Mouse (Mus musculus) hindbrain, embryonic 15.5 days (tissue): ENCODE data around the gene Exoc3l2. TPM values are rescaled to one million over a fixed set of nuclear protein-coding genes. Genes with fewer than 3 reads are reported as not detected.

Experiments used
- ATAC-seq: fragments of 200-750 bp; cut with Nextera tagmentation; 2 replicates; pipeline ENCODE4 v1.8.0; 2017; ENCODE audit warnings: low read depth, moderate number of reproducible peaks, moderate TSS enrichment; ENCODE audit not compliant: low FRiP score
- H3K27ac ChIP-seq: fragments of 300-500 bp; sonication (generic); replicated peaks from 2 replicates; pipeline ENCODE4 v1.5.1; 2015; ENCODE audit warnings: mild to moderate bottlenecking, inconsistent platforms
- H3K27me3 ChIP-seq: fragments of 300-500 bp; sonication (generic); 2 replicates; pipeline ENCODE4 v1.6.1; 2015; ENCODE audit warnings: control low read depth, inconsistent platforms
- H3K36me3 ChIP-seq: fragments of 300-500 bp; sonication (generic); 2 replicates; pipeline ENCODE4 v1.6.1; 2015; ENCODE audit warnings: control low read depth, inconsistent platforms
- H3K4me1 ChIP-seq: fragments of 300-500 bp; sonication (generic); replicated peaks from 2 replicates; pipeline ENCODE4 v1.6.1; 2015; ENCODE audit warnings: control low read depth, inconsistent platforms
- H3K4me2 ChIP-seq: fragments of 300-500 bp; sonication (generic); 2 replicates; pipeline ENCODE4 v1.6.1; 2015; ENCODE audit warnings: moderate library complexity, mild to moderate bottlenecking, inconsistent platforms
- H3K4me3 ChIP-seq: fragments of 300-500 bp; sonication (generic); 2 replicates; pipeline ENCODE4 v1.5.1; 2015; ENCODE audit warnings: mild to moderate bottlenecking, inconsistent platforms
- H3K9ac ChIP-seq: fragments of 300-500 bp; sonication (generic); 2 replicates; pipeline ENCODE4 v1.6.1; 2015; ENCODE audit warnings: inconsistent platforms
- H3K9me3 ChIP-seq: fragments of 300-500 bp; sonication (generic); 2 replicates; pipeline ENCODE4 v1.6.1; 2016; ENCODE audit warnings: control low read depth, inconsistent platforms
- WGBS: fragments of 180-500 bp; shearing (Covaris S2); methylation state at CpG from one replicate; pipeline ENCODE4 v1.1.7; 2015; 5-methylcytosine and 5-hydroxymethylcytosine counted together
- polyA plus RNA-seq: library from polyadenylated mRNA; unstranded; fragments of >200 nt; fragmentation: Nextera tagmentation; extraction: Ambion mirVana; gene quantifications from 2 replicates; pipeline ENCODE4 v1.2.1, GENCODE M21; 2015

The Exoc3l2 gene
- polyA plus RNA-seq, 1 experiment from 2014 or later, result 0.82 TPM

DNA sequence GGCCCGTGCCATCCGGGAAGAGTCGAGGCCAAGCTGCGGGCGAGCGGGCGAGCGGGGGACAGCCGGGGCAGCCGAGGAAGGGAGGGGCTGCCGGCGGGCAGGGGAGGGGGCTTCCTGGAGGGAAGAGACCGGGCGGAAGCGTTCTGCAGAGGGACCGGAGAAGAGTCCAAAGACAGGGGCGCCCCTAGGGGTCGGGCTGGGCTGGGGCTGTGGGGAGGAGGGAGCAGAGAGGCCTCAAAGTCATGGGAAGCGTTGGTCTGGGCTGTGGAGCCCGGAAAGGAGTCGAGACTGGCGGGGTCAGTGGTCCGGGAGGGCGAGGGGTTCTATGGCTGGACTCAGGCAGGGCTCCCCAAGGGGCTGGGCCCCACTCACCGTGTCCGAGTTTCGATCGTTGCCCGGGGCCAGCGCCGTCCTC lies 5.1 kb upstream of the Exoc3l2 start:
- peak overlapping the region; percentile 78 for H3K27ac ChIP-seq
- peak overlapping the region; percentile 90 for H3K4me3 ChIP-seq
- H3K9ac ChIP-seq, result peak overlapping the region; percentile 70
- WGBS, result under 1% methylated on average over 26 of the region's 31 CpGs
- no peaks in the 10 kb centered on the region for H3K36me3 ChIP-seq
- peak; percentile 70 for ATAC-seq
- H3K9me3 ChIP-seq, result no peaks in the 10 kb centered on the region
- H3K4me1 ChIP-seq, result peaks cover 30% of the 10 kb centered on the region
- no peaks in the 10 kb centered on the region for H3K27me3 ChIP-seq
- peak overlapping the region; percentile 97 for H3K4me2 ChIP-seq

DNA sequence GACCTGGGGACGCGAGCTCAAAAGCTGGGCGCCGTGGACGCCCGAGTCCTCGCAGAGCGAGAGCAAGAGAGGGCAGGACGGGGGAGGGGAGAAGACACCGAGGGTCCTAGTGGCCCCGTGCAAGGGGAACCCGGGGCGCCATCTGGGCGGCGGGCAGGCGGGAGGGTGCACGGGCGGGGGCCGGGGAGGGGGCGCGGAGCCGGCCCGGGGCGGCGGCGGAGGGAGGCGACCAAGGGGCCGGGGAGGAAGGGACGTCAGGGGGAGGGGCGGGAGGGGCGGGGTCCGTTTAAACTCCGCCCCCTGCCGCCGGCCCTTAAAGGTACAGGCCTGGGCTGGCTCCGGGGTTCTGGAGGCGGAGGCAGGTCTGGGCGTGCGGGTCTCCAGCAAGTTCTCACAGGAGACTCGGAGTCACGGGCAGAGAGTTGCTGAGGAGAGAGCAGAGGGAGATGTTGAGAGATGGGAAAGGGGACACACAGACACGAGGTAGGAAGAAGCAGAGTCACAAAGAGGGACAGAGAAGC lies 4.5 kb upstream of the Exoc3l2 start, which contains the start of gene Mark4:
Gene Mark4 (minus strand): TSS at position 231 of the 521 bp plus-strand sequence.
- Histone ChIP-seq H3K9ac (peak within 1 kb of the TSS; percentile 70), H3K4me2 (peak within 1 kb of the TSS; percentile 97), H3K36me3 (no peaks in the 10 kb centered on the region), H3K4me1 (peaks cover 30% of the 10 kb centered on the region), H3K27ac (peak within 1 kb of the TSS; percentile 78), H3K9me3 (no peaks in the 10 kb centered on the region), H3K4me3 (peak within 1 kb of the TSS; percentile 90), H3K27me3 (peaks cover 2% of the 10 kb centered on the region; the same call in 1 of the 2 replicates)
- WGBS, result 1% methylated on average over 29 of the region's 42 CpGs
- ATAC-seq, result peak; percentile 82

- H3K4me1 ChIP-seq, result peaks cover 30% of the 10 kb centered on the region
- H3K27ac ChIP-seq, result peak overlapping the region; percentile 78
- ATAC-seq, result no peak
- no peaks in the 10 kb centered on the region for H3K36me3 ChIP-seq
- H3K4me2 ChIP-seq, result peak overlapping the region; percentile 97
- H3K27me3 ChIP-seq, result peaks cover 8% of the 10 kb centered on the region; the same call in 1 of the 2 replicates
- no peaks in the 10 kb centered on the region for H3K9me3 ChIP-seq
- 12% methylated on average over 6 of the region's 6 CpGs for WGBS
- peak overlapping the region; percentile 90 for H3K4me3 ChIP-seq
- peak overlapping the region; percentile 70 for H3K9ac ChIP-seq
Observed at GRCm38 (mm10) chr7:19459144-19459870, 3.8 kb upstream of the Exoc3l2 start.

GRCm38 (mm10) chr7:19460500-19460899 lies 2.6 kb upstream of the Exoc3l2 start:
- ATAC-seq, result no peak
- Histone ChIP-seq H3K27ac (no peak overlapping the region), H3K4me1 (peaks cover 30% of the 10 kb centered on the region), H3K9me3 (no peaks in the 10 kb centered on the region), H3K4me2 (no peak overlapping the region), H3K9ac (no peak overlapping the region), H3K36me3 (no peaks in the 10 kb centered on the region), H3K4me3 (no peak overlapping the region), H3K27me3 (peaks cover 19% of the 10 kb centered on the region)
- 79% methylated on average over 1 of the region's 1 CpGs for WGBS

- no peak overlapping the region for H3K27ac ChIP-seq
- no peak overlapping the region for H3K4me3 ChIP-seq
- no peak overlapping the region for H3K4me2 ChIP-seq
- H3K9me3 ChIP-seq, result no peaks in the 10 kb centered on the region
- no peaks in the 10 kb centered on the region for H3K36me3 ChIP-seq
- peaks cover 22% of the 10 kb centered on the region for H3K4me1 ChIP-seq
- WGBS, result 13% methylated on average over 6 of the region's 6 CpGs
- no peak overlapping the region for H3K9ac ChIP-seq
- ATAC-seq, result no peak
- peaks cover 29% of the 10 kb centered on the region for H3K27me3 ChIP-seq
Observed at GRCm38 (mm10) chr7:19461488-19461887, 1.6 kb upstream of the Exoc3l2 start.

DNA sequence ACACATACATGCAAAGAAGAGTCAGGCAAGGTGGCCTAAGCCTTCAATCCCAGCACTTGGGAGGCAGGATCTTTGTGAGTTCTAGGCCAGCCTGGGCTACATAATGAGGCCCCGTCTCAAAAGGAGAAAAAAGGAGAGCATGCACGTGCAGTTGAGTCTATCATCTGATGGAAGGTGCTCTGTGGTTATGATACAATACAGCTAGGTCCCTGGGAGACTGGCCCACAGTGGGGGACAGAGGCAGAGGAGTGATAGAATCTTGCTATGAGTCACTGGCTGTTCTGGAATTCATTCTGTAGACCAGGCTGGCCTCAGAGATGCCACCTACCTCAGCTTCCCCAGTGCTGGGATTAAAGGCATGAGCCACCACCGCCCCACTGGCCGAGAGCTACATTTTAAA lies 688 bp upstream of the Exoc3l2 start:
- Histone ChIP-seq H3K4me1 (peaks cover 13% of the 10 kb centered on the region), H3K9me3 (no peaks in the 10 kb centered on the region), H3K4me3 (no peak overlapping the region), H3K27ac (no peak overlapping the region), H3K9ac (no peak overlapping the region), H3K4me2 (no peak overlapping the region), H3K27me3 (peaks cover 37% of the 10 kb centered on the region), H3K36me3 (no peaks in the 10 kb centered on the region)
- ATAC-seq, result no peak
- 62% methylated on average over 4 of the region's 4 CpGs for WGBS

DNA sequence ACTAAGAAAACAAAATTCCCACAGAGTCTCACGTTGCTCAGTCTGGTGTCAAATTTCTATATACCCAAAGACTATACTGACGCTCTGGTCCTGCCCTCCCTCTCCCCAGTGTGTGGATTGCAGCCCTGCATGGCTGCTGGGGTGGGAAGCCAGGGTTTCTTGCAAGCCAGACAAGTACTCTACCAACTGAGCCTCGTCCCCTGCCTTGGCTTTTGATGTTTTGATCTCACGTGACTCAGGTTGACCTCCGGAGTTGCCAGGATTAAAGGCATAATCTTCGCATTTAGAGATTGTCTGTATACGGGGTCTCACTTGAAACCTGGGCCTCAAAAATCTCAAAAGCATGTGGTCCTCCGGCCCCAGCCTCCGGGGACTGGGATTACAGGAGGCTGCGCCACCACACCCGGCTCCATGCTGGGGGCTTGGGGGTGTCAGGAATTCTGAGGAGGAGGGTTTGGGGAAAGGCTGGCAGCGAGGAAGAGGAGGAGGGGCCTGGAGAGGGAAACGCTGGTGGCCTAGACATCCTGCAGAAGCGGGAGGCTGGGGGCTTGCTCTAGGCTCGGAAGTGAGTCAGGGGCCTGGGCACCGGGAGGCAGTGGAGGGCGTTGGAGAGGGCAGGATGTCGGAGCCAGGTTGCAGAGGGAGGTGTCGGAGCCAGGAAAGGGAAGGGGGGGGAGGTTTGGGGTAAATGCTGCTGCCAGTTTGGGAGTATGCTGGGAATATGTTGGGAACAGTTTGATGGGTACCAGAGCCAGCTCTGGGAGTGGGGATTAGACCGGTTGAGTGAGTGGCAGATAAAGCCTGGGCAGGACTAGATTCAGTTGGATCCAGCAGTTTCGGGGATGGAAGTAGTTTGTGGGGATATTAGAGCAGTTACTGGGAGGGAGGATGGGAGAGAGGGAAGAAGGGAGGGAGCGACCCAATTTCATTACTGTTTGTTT lies 1.5 kb downstream of the Exoc3l2 start:
- no peak for ATAC-seq
- H3K9ac ChIP-seq, result no peak overlapping the region
- 17% methylated on average over 22 of the region's 22 CpGs for WGBS
- no peak overlapping the region for H3K4me2 ChIP-seq
- no peaks in the 10 kb centered on the region for H3K36me3 ChIP-seq
- no peak overlapping the region for H3K27ac ChIP-seq
- peaks cover 1% of the 10 kb centered on the region; the same call in 1 of the 2 replicates for H3K4me1 ChIP-seq
- peaks cover 50% of the 10 kb centered on the region for H3K27me3 ChIP-seq
- H3K4me3 ChIP-seq, result no peak overlapping the region
- no peaks in the 10 kb centered on the region for H3K9me3 ChIP-seq

DNA sequence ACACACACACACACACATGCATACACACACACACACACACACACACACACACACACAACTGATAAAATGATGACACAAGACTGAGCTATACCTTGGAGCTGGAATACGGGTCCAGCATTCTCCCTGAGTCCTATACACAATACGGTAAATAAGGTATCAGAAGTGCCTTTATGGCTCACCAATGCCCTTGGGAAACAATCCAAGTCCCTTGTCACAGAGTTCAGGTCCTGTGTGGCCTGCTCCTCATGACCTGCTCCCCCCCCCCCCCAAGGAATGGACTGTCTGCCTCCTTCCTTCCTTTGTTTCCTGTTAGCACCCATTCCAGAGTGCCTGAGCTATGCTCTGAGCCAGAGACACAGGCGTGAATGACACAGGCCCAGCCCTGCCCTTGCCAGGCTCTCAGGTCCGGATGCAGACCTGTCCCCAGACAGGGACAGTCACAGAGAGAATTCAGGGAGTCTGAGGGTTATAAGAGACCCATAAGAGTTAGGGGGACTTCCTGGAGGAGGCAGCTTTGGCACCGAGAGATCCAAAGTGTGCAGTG lies 3.5 kb downstream of the Exoc3l2 start:
- Histone ChIP-seq H3K36me3 (no peaks in the 10 kb centered on the region), H3K4me1 (no peaks in the 10 kb centered on the region), H3K4me2 (no peak overlapping the region), H3K4me3 (no peak overlapping the region), H3K27ac (no peak overlapping the region), H3K9ac (no peak overlapping the region), H3K9me3 (no peaks in the 10 kb centered on the region), H3K27me3 (peaks cover 67% of the 10 kb centered on the region)
- no peak for ATAC-seq
- 62% methylated on average over 5 of the region's 5 CpGs for WGBS

- Histone ChIP-seq H3K4me2 (no peak overlapping the region), H3K36me3 (no peaks in the 10 kb centered on the region), H3K27me3 (peaks cover 77% of the 10 kb centered on the region), H3K27ac (no peak overlapping the region), H3K9me3 (no peaks in the 10 kb centered on the region), H3K9ac (no peak overlapping the region), H3K4me1 (no peaks in the 10 kb centered on the region), H3K4me3 (no peak overlapping the region)
- no peak for ATAC-seq
- WGBS, result 36% methylated on average over 6 of the region's 6 CpGs
Observed at GRCm38 (mm10) chr7:19467638-19468037, 4.5 kb downstream of the Exoc3l2 start.

DNA sequence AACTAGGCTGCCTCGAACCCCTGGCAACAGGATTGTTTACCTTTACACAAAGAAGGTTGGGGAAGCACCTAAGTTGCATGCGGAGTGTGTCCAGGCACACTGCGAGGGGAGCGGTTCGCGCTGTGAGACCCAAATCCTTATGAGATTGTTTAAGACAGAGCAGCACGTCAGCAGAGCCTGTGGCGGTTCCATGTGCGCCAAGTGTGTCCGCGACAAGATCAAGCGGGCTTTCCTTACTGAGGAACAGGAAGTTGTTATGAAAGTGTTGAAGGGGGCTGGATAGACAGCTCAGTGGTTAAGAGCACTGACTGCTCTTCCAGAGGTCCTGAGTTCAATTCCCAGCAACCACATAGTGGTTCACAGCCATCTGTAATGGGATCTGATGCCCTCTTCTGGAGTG lies 5.1 kb downstream of the Exoc3l2 start:
- H3K4me2 ChIP-seq, result no peak overlapping the region
- WGBS, result 73% methylated on average over 12 of the region's 12 CpGs
- H3K27ac ChIP-seq, result no peak overlapping the region
- no peak overlapping the region for H3K9ac ChIP-seq
- ATAC-seq, result no peak
- no peaks in the 10 kb centered on the region for H3K9me3 ChIP-seq
- H3K4me1 ChIP-seq, result peaks cover 1% of the 10 kb centered on the region; the same call in 1 of the 2 replicates
- peaks cover 83% of the 10 kb centered on the region for H3K27me3 ChIP-seq
- no peak overlapping the region for H3K4me3 ChIP-seq
- no peaks in the 10 kb centered on the region for H3K36me3 ChIP-seq

GRCm38 (mm10) chr7:19469404-19469803 lies 6.3 kb downstream of the Exoc3l2 start:
- WGBS, result 19% methylated on average over 23 of the region's 23 CpGs
- Histone ChIP-seq H3K27ac (no peak overlapping the region), H3K4me2 (no peak overlapping the region), H3K36me3 (no peaks in the 10 kb centered on the region), H3K4me1 (peaks cover 7% of the 10 kb centered on the region), H3K9ac (no peak overlapping the region), H3K4me3 (no peak overlapping the region), H3K9me3 (no peaks in the 10 kb centered on the region), H3K27me3 (peaks cover 78% of the 10 kb centered on the region)
- ATAC-seq, result no peak
